Mouse (Mus musculus): ENCODE measurements around the gene Gramd4.

Gramd4 gene

GRCm38 (mm10) chr15:86074171-86074937 lies 16.9 kb downstream of the Gramd4 start:
- no peak for DNase-seq

GRCm38 (mm10) chr15:86075305-86076047 lies 18.0 kb downstream of the Gramd4 start:
- no peak for DNase-seq

- no peak for DNase-seq
Measured at GRCm38 (mm10) chr15:86076048-86076315, 18.5 kb downstream of the Gramd4 start.

- no peak for DNase-seq
Measured at GRCm38 (mm10) chr15:86076378-86076777, 18.9 kb downstream of the Gramd4 start.

GRCm38 (mm10) chr15:86077934-86078333 lies 20.4 kb downstream of the Gramd4 start:
- no peak for DNase-seq

GRCm38 (mm10) chr15:86078481-86079216 lies 21.2 kb downstream of the Gramd4 start:
- no peak for DNase-seq

GRCm38 (mm10) chr15:86079467-86079866 lies 22.0 kb downstream of the Gramd4 start:
- peak in 1 of 2 experiments; percentile 42 for DNase-seq

GRCm38 (mm10) chr15:86079876-86080275 lies 22.4 kb downstream of the Gramd4 start:
- no peak for DNase-seq

GRCm38 (mm10) chr15:86080408-86080807 lies 22.9 kb downstream of the Gramd4 start:
- DNase-seq = no peak

GRCm38 (mm10) chr15:86081654-86082053 lies 24.2 kb downstream of the Gramd4 start:
- no peak for DNase-seq

- peak; percentile 89 for DNase-seq
Measured at GRCm38 (mm10) chr15:86082551-86082961, 25.1 kb downstream of the Gramd4 start.

GRCm38 (mm10) chr15:86083261-86083741 lies 25.8 kb downstream of the Gramd4 start:
- peak; percentile 49 to 59 for DNase-seq

GRCm38 (mm10) chr15:86085301-86086225 lies 28.1 kb downstream of the Gramd4 start:
- DNase-seq = peak; percentile 66 to 76

GRCm38 (mm10) chr15:86086291-86086706 lies 28.8 kb downstream of the Gramd4 start:
- DNase-seq = peak; percentile 61 to 70

GRCm38 (mm10) chr15:86087591-86088149 lies 30.2 kb downstream of the Gramd4 start:
- DNase-seq = peak in 1 of 2 experiments; percentile 41

- DNase-seq = peak; percentile 56
Measured at GRCm38 (mm10) chr15:86088266-86088790, 30.8 kb downstream of the Gramd4 start.

- no peak for DNase-seq
Measured at GRCm38 (mm10) chr15:86089091-86089744, 31.7 kb downstream of the Gramd4 start.

- DNase-seq = peak; percentile 61 to 62
Measured at GRCm38 (mm10) chr15:86089991-86090529, 32.6 kb downstream of the Gramd4 start.

- no peak for DNase-seq
Measured at GRCm38 (mm10) chr15:86090578-86090977, 33.1 kb downstream of the Gramd4 start.

GRCm38 (mm10) chr15:86091201-86091997 lies 33.9 kb downstream of the Gramd4 start:
- DNase-seq = no peak
